Mouse (Mus musculus) heart, embryonic 16.5 days (tissue): ENCODE results near the gene Fah. TPM values are rescaled to one million over a fixed set of nuclear protein-coding genes. Genes with fewer than 3 reads are reported as not detected.

Experiments
- ATAC-seq: fragments of 200-750 bp; cut with Nextera tagmentation; replicated peaks from 2 replicates; pipeline ENCODE4 v1.8.0; 2017; ENCODE audit warnings: moderate number of reproducible peaks; ENCODE audit not compliant: insufficient read depth, low FRiP score; ENCODE audit errors: extremely low read depth
- H3K27ac ChIP-seq: fragments of 300-500 bp; sonication (generic); 2 replicates; pipeline ENCODE4 v1.5.1; 2014; ENCODE audit warnings: mild to moderate bottlenecking, low read length, control low read depth, moderate library complexity
- H3K27me3 ChIP-seq: fragments of 300-500 bp; sonication (generic); 2 replicates; pipeline ENCODE4 v1.6.1; 2014; ENCODE audit warnings: low read length, mixed read lengths; ENCODE audit not compliant: control insufficient read depth, insufficient read depth
- H3K36me3 ChIP-seq: fragments of 300-500 bp; sonication (generic); 2 replicates; pipeline ENCODE4 v1.6.1; 2014; ENCODE audit not compliant: control insufficient read depth, insufficient read depth
- H3K4me1 ChIP-seq: fragments of 300-500 bp; sonication (generic); 2 replicates; pipeline ENCODE4 v1.6.1; 2014; ENCODE audit warnings: low read length, mixed read lengths; ENCODE audit not compliant: control insufficient read depth, insufficient read depth
- H3K4me2 ChIP-seq: fragments of 300-500 bp; sonication (generic); 2 replicates; pipeline ENCODE4 v1.6.1; 2014; ENCODE audit warnings: low read depth, mild to moderate bottlenecking, control low read depth, low read length
- H3K4me3 ChIP-seq: fragments of 300-500 bp; sonication (generic); 2 replicates; pipeline ENCODE4 v1.5.1; 2014; ENCODE audit warnings: mild to moderate bottlenecking, control low read depth, low read length
- H3K9ac ChIP-seq: fragments of 300-500 bp; sonication (generic); 2 replicates; pipeline ENCODE4 v1.6.1; 2014; ENCODE audit warnings: low read length, control low read depth
- H3K9me3 ChIP-seq: fragments of 300-500 bp; sonication (generic); replicated peaks from 2 replicates; pipeline ENCODE4 v1.6.1; 2016; ENCODE audit warnings: low read length; ENCODE audit not compliant: control insufficient read depth
- WGBS: fragments of 180-500 bp; shearing (Covaris S2); extraction: QIAGEN DNeasy Blood & Tissue Kit; methylation state at CpG from one replicate; pipeline ENCODE4 v1.1.7; 2014; 5-methylcytosine and 5-hydroxymethylcytosine counted together
- polyA plus RNA-seq: library from polyadenylated mRNA; unstranded; fragments of >200 nt; fragmentation: Nextera tagmentation; extraction: Ambion mirVana; gene quantifications from 2 replicates; pipeline ENCODE4 v1.2.1, GENCODE M21; 2015

Gene Fah
- 4.4 and 4.6 TPM in 2 replicates for polyA plus RNA-seq

DNA sequence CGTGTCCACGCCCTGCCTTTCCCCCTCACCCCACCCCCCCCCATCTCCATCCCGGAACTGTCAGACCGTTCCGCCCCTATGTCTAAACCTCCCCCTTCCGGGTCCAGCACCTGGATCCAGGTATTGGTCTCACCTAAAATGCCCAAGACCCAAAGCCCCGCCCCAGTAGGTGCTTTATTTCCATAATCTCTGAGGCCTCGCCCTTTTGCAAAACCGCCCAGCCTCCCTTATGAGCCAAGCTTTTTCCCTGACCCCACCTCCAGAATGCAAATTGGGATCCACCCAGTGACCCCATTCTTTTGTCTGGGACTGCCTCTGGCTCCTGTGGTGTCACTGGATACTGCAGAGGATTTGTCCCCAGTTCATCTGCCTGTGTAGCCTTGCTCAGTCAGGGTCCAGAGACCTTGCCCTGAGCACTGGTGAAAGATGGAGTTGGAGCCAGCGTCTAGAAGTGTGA lies at the start of gene Fah:
Gene Fah (minus strand): TSS at position 430 of the 457 bp plus-strand sequence.
- Histone ChIP-seq H3K9me3 (no peaks in the 10 kb centered on the region), H3K27ac (no peak within 1 kb of the TSS), H3K36me3 (no peaks in the 10 kb centered on the region), H3K4me2 (peak within 1 kb of the TSS; percentile 98), H3K4me1 (peaks cover 7% of the 10 kb centered on the region), H3K9ac (peak within 1 kb of the TSS; percentile 73), H3K27me3 (no peaks in the 10 kb centered on the region), H3K4me3 (peak within 1 kb of the TSS; percentile 65)
- under 1% methylated on average over 10 of the region's 10 CpGs for WGBS
- peak; percentile 59 for ATAC-seq

DNA sequence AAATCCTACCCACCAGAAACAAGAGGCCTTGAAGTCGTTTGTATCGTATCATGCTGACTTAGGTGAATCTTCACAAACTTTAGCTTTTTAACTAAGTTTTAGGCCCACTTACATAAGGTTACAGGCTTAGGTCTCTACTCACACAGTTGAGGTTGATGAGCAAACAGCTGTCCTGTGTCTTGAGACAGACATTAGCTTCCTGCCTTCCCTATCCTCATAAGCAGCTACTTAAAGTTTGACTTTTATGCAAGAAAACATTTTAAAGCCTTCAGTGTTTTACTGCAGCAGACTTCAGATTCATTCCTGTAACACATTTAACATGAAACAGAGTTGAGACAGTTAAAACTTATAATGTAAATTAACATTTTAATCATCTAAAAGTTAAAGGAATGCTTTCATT lies 46.2 kb upstream of the Fah start:
- H3K4me2 ChIP-seq = no peak overlapping the region
- 0 out of 2 replicates have a peak, but pooled peaks cover 2% of the 10 kb centered on the region for H3K4me1 ChIP-seq
- no peak overlapping the region for H3K9ac ChIP-seq
- H3K27ac ChIP-seq = no peak overlapping the region
- H3K9me3 ChIP-seq = no peaks in the 10 kb centered on the region
- H3K4me3 ChIP-seq = no peak overlapping the region
- H3K36me3 ChIP-seq = no peaks in the 10 kb centered on the region
- H3K27me3 ChIP-seq = no peaks in the 10 kb centered on the region
- 77% methylated on average over 2 of the region's 2 CpGs for WGBS
- ATAC-seq = no peak

DNA sequence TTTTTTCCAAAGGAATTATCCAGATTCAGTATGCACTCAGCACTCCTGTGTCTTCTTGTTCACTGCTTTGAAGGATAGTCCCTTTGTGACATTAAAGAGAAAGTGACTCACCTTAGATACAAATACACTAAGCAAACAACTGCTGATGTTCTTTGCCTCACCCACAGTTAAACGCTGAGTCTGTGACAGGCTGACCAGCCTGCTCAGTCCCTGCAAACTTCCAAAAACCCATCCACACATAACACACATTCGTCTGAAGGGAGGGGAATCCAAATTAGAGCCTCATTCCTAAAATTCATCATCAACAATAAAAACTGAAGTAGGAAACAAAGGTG lies 45.4 kb upstream of the Fah start:
- Histone ChIP-seq H3K36me3 (no peaks in the 10 kb centered on the region), H3K4me2 (no peak overlapping the region), H3K27me3 (no peaks in the 10 kb centered on the region), H3K9ac (no peak overlapping the region), H3K9me3 (no peaks in the 10 kb centered on the region), H3K4me3 (no peak overlapping the region), H3K4me1 (0 out of 2 replicates have a peak, but pooled peaks cover 2% of the 10 kb centered on the region), H3K27ac (no peak overlapping the region)
- ATAC-seq = no peak
- 57% methylated on average over 2 of the region's 2 CpGs for WGBS

DNA sequence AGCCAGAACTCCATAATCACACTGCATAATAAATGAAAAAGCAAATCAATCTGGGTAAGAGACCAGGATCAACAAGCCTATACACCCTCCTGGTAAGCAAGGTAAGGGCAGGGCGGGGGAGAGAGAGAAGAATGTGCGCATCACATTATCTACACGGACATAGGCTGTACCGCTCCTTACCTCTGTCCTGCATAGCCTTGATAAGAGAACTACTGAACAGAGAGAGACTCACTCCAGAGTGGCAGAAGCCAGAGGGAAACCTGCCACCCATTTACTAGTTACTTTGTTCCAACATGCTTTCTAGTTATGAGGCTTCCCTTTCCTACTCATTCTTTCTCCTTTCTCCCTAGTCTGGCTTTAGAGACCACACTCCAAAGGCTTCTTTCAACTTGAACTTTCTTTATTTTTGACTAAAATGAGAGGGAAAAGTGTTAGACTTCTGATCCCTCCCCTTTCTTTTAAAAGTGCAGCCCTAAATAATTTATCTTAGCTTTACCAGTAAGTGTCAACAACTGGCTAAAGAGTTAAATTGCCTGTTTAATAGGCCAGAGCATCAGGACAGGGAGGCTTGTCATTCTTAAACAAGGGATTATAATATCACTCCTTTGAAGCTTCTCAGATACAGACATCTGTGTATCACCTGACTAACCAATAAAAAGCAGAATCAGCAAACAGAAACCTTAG lies 44.9 kb upstream of the Fah start:
- H3K4me2 ChIP-seq = no peak overlapping the region

DNA sequence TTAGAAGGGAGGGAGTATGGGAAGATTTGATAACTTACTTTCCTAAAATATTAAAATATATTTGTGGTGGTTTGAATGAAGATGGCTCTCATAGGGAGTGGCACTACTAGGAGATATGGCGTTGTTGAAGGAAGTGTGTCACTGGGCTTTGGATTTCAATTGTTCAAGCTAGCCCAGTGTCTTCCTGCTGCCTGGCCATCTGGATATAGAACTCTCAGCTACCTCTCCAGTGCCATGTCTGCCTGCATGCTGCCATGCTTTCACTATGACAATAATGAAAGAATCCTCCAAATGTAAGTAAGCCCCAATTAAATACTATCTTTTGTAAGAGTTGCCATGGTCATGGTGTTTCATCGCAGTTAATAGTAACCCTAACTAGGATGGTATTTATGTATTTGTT lies 42.5 kb upstream of the Fah start:
- Histone ChIP-seq H3K36me3 (no peaks in the 10 kb centered on the region), H3K4me2 (no peak overlapping the region), H3K9me3 (no peaks in the 10 kb centered on the region), H3K4me3 (no peak overlapping the region), H3K27me3 (no peaks in the 10 kb centered on the region), H3K4me1 (0 out of 2 replicates have a peak, but pooled peaks cover 2% of the 10 kb centered on the region), H3K9ac (no peak overlapping the region), H3K27ac (no peak overlapping the region)
- no peak for ATAC-seq
- 88% methylated on average over 2 of the region's 2 CpGs for WGBS

More for the DNA sequence above, 44.9 kb upstream of the Fah start:
- ATAC-seq = no peak
- H3K36me3 ChIP-seq = no peaks in the 10 kb centered on the region
- no peaks in the 10 kb centered on the region for H3K27me3 ChIP-seq
- H3K27ac ChIP-seq = no peak overlapping the region
- H3K4me3 ChIP-seq = no peak overlapping the region
- 57% methylated on average over 4 of the region's 4 CpGs for WGBS
- 0 out of 2 replicates have a peak, but pooled peaks cover 2% of the 10 kb centered on the region for H3K4me1 ChIP-seq
- no peaks in the 10 kb centered on the region for H3K9me3 ChIP-seq
- H3K9ac ChIP-seq = no peak overlapping the region

DNA sequence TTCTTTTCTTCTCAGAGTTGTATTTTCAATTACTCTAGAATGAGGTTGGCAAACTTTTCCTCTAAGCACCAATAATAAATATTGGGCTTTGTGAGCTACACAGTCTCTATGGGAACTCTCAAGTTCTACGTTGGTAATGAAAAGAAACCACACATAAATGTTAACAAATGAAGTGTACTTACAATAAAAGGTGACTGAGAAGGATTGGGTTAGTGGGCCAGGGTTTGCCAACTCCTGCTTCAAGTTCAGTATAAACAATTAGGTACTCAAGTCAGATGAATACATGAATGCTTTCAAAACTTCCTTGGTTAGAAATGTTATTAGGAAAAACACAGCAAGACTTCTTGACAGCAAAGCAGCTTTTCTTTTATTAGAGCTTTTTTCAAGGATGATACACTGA lies 39.7 kb upstream of the Fah start:
- Histone ChIP-seq H3K4me3 (no peak overlapping the region), H3K9ac (no peak overlapping the region), H3K27me3 (no peaks in the 10 kb centered on the region), H3K27ac (no peak overlapping the region), H3K36me3 (no peaks in the 10 kb centered on the region), H3K9me3 (no peaks in the 10 kb centered on the region), H3K4me2 (no peak overlapping the region), H3K4me1 (0 out of 2 replicates have a peak, but pooled peaks cover 1% of the 10 kb centered on the region)
- ATAC-seq = no peak
- 86% methylated on average over 1 of the region's 1 CpGs for WGBS

DNA sequence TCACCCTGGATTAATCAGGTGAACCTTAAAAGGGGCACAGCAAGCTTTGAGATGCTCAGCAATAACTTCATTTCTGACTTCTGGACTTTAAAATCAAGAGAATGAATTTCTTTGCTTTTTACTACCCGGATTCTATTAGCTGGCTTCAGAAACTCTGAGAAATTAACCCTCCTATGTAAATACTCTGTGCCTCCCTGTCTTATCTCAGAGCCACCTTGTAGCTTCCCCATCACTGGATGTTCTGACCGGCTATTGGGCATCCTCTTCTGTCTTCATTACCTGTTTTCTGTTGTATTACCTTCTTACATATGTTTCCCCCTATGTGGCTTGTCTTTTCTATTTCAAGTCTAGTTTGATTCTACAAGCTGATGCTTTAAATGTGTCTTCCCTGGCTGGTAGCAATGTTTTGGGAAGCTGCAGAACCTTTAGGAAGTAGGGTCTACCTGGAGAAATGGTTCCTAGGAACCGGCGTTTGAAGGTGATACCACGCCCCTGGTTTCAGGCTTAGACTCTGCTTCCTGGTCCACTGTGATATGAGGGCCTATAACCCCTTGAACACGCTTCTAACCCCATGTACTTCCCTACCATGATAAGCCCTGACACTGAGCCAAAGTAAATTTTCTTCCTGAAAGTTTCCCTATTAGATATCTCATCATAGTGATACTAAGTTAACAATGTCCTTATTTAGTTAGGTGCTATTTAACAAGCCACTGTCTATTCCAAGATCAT lies 36.9 kb upstream of the Fah start:
- ATAC-seq = no peak

DNA sequence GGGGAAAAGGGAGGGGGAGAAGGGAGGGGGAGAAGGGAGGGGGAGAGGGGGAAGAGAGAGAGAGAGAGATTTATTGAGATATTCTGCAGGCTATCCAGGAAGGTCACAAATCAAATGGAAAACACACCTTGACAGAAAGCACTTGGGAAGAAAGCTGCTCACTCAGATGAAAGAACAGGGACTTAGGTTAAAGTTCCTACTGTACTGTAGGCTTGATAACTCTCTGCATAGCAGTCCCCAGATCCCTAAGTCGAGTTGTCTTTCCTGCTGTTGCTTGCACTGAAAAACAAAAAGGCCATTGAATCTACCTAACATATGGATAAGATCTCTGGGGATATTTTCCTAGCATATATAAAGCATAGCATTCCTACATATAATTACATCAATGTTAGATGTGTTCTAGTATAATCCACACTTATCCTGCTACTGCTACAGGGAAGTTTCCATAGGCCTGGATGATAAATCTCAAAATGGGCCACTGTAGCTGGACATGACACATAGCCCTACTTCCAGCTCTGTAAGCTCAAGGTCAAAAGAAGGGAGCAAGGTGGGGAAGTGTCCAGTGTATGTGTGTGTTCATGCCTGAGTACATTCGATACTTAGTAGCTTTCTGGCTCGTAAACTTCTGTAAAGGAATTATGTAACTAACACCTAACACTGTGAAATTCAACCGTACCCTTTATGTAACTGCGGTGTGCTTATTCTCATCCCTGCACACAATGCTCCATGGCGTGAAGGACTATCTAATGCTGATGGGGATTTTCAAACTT lies 35.8 kb upstream of the Fah start:
- Histone ChIP-seq H3K9me3 (no peaks in the 10 kb centered on the region), H3K27ac (no peak overlapping the region), H3K36me3 (no peaks in the 10 kb centered on the region), H3K4me2 (no peak overlapping the region), H3K4me1 (no peaks in the 10 kb centered on the region), H3K4me3 (no peak overlapping the region), H3K27me3 (no peaks in the 10 kb centered on the region), H3K9ac (no peak overlapping the region)
- WGBS = 80% methylated on average over 6 of the region's 6 CpGs
- no peak for ATAC-seq

More for the DNA sequence above, 36.9 kb upstream of the Fah start:
- Histone ChIP-seq H3K27me3 (no peaks in the 10 kb centered on the region), H3K36me3 (no peaks in the 10 kb centered on the region), H3K4me3 (no peak overlapping the region), H3K4me2 (no peak overlapping the region), H3K9ac (no peak overlapping the region), H3K4me1 (no peaks in the 10 kb centered on the region), H3K9me3 (no peaks in the 10 kb centered on the region), H3K27ac (no peak overlapping the region)
- 73% methylated on average over 6 of the region's 6 CpGs for WGBS

DNA sequence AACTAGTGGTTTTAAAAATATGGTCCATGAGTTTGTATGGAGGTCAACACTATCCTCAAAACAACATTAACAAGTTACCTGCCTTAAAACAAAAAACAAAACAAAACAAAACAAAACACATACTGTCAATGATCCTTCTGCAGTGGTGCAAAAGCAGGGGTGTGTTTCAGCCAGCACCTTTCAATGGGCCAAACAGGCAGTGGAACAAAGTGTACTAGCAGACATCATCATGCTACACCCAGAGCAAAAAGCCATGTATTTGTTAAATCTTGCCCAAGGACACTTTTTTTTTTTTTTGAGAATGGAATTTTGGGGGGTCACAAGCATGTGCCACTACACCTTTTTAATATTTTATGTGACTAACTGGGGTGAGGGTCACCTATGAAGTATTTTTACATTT lies 30.4 kb upstream of the Fah start:
- Histone ChIP-seq H3K4me1 (no peaks in the 10 kb centered on the region), H3K27ac (no peak overlapping the region), H3K9ac (no peak overlapping the region), H3K27me3 (no peaks in the 10 kb centered on the region), H3K4me3 (no peak overlapping the region), H3K9me3 (no peaks in the 10 kb centered on the region), H3K4me2 (no peak overlapping the region), H3K36me3 (peaks cover 14% of the 10 kb centered on the region)
- no peak for ATAC-seq
